ENCODE assay signal across 26 mouse cellular contexts in genomic region chr8:93131233-93131980, GRCm38 (mm10). TPM values are rescaled to one million over a fixed set of nuclear protein-coding genes. Genes with fewer than 3 reads are reported as not detected.
"Had no signal": no experiment of that assay in that cellular context is flagged by ENCODE, and none has a peak within 500 bp of the region (broad histone marks: within the 10 kb centered on the region; RNA-seq: fewer than 3 reads in every experiment).

Gene Ces1c (minus strand): TSS chr8:93131283.

- H3K4me3 ChIP-seq: intestine, embryonic 15.5 days; kidney, embryonic 15.5 days; limb, embryonic 13.5 days; liver, embryonic 13.5 days; lung, embryonic 15.5 days; megakaryocyte, embryonic 14.5 days; midbrain, embryonic 10.5 days; midbrain, embryonic 13.5 days; myocyte; neural tube, embryonic 13.5 days had no signal

- H3K27me3 ChIP-seq: intestine, embryonic 15.5 days; kidney, embryonic 15.5 days; limb, embryonic 13.5 days; liver, embryonic 13.5 days; lung, embryonic 15.5 days; megakaryocyte, embryonic 14.5 days; midbrain, embryonic 13.5 days; neural tube, embryonic 13.5 days had no signal

- H3K4me1 ChIP-seq: intestine, embryonic 15.5 days; kidney, embryonic 15.5 days; limb, embryonic 13.5 days; liver, embryonic 13.5 days; lung, embryonic 15.5 days; megakaryocyte, embryonic 14.5 days; midbrain, embryonic 10.5 days; midbrain, embryonic 13.5 days; neural tube, embryonic 13.5 days had no signal

- H3K9me3 ChIP-seq: intestine, embryonic 15.5 days; kidney, embryonic 15.5 days; limb, embryonic 13.5 days; liver, embryonic 13.5 days; lung, embryonic 15.5 days; megakaryocyte, embryonic 14.5 days; midbrain, embryonic 10.5 days; midbrain, embryonic 13.5 days; neural tube, embryonic 13.5 days had no signal

- H3K27ac ChIP-seq: intestine, embryonic 15.5 days; kidney, embryonic 15.5 days; limb, embryonic 13.5 days; liver, embryonic 13.5 days; lung, embryonic 15.5 days; midbrain, embryonic 10.5 days; midbrain, embryonic 13.5 days; neural tube, embryonic 13.5 days; stomach, postnatal 0 days had no signal

- H3K36me3 ChIP-seq: intestine, embryonic 15.5 days; kidney, embryonic 15.5 days; limb, embryonic 13.5 days; liver, embryonic 13.5 days; lung, embryonic 15.5 days; midbrain, embryonic 10.5 days; midbrain, embryonic 13.5 days; neural tube, embryonic 13.5 days had no signal

- H3K9ac ChIP-seq: intestine, embryonic 15.5 days; kidney, embryonic 15.5 days; limb, embryonic 13.5 days; liver, embryonic 13.5 days; lung, embryonic 15.5 days; midbrain, embryonic 13.5 days; neural tube, embryonic 13.5 days had no signal

- ATAC-seq: intestine, embryonic 15.5 days; midbrain, embryonic 13.5 days; midbrain, embryonic 16.5 days had no signal

- H3K4me2 ChIP-seq: intestine, embryonic 15.5 days; kidney, embryonic 15.5 days; limb, embryonic 13.5 days; liver, embryonic 13.5 days; lung, embryonic 15.5 days; midbrain, embryonic 13.5 days; neural tube, embryonic 13.5 days had no signal

- DNase-seq: kidney, adult 11 months; kidney, adult 8-10 months; kidney, postnatal 10 days; kidney, postnatal 36 days; left cerebral cortex, postnatal 4 days; liver, embryonic 13.5 days; lung, adult 18-20 months; lung, postnatal 10 days; lung, postnatal 36 days; right cerebral cortex, postnatal 4 days; thymus, adult 2 months; thymus, postnatal 14 days had no signal

RNA-seq across cellular contexts. Expression of gene Ces1c, which starts in this region (rescaled TPM):
- total RNA-seq: layer of hippocampus, postnatal 25 days; left cerebral cortex, adult 18-20 months; left cerebral cortex, postnatal 4 days; neutrophil, adult 5-6 weeks had no signal
- polyA plus RNA-seq: limb, embryonic 13.5 days; midbrain, embryonic 10.5 days; midbrain, embryonic 13.5 days; midbrain, embryonic 16.5 days; myocyte; neural tube, embryonic 13.5 days had no signal
